Mouse (Mus musculus) brain, adult 2 months (tissue): ENCODE measurements around the gene Pla2g2f.

Source experiments
- DNase-seq: peaks from one replicate; pipeline ENCODE4 v3.0.0; 2011; ENCODE audit warnings: low read depth, low spot score

Gene Pla2g2f

DNA sequence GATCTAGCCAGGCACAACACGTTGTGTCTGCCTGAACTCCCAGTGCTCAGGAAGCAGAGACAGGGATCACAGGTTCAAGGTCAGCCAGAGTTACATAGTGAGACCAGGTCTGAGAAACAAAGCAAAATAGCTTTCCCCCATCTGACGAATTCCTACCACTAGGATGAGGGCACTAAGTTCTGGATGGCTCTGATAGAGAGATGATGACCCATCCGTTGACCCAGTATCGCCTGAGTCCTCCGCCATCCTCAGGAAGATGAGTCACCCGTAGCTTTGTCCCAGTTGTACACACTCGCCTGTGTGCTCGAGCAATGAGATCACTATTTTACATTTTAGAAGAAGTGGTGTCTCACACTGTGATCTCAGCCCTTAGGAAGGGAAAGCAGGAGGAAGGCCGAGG lies 4.8 kb upstream of the Pla2g2f start:
- no peak for DNase-seq

DNA sequence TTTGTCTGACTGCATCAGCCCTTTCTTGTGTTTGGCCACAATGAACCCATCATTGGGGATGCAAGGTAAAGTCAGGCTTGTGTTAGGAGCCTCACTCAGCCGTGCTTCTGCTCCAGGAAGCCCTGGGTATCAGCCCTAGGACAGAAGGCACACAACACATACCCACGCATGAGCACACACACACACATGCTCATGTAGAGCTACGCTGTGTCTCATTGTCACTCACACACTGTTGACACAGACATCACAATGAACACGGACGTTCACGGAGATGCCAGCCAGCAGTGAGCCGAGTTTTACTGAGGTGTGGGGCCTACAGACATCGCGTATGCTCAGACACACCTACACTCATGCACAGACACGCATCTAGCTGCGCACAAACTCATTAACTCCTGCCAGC lies 1.4 kb downstream of the Pla2g2f start:
- DNase-seq, result no peak

DNA sequence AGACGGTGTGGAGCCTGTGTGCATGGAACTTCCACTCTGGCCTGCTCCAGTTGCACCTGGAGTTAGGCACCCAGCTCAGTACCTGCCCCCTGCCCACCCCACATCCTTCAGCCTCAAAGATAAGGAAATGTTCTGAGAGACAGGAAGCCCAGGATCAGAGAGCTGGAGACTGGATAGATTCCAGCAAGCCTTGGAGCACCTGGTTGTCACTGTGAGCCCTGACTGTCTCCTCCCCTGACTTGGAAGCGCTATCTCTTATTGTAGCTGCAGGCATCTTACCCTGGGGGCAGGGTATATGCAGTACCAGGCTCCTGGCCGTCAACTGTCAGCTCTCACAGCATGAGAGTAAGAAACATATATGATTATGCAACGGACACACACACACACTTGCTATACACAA lies 2.0 kb downstream of the Pla2g2f start:
- DNase-seq, result peak; percentile 57

DNA sequence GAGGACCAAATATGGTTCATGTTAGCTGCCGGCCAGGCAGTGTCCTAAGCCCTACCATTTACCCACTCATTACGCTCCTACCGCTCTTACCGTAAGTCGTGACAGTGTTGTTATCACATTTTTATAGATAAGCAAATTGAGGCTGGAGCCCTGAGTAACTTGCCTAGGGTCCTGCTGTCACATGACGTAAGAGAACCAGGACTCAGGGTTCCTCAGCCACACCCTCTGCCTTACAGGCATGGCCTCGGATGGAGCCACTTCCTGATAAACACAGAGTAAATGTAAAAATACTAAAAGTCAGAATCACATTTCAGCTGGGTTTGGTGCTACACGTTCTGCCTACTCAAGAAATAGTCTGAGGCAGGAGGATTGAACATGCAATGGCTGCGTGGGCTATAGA lies 3.0 kb downstream of the Pla2g2f start:
- no peak for DNase-seq

DNA sequence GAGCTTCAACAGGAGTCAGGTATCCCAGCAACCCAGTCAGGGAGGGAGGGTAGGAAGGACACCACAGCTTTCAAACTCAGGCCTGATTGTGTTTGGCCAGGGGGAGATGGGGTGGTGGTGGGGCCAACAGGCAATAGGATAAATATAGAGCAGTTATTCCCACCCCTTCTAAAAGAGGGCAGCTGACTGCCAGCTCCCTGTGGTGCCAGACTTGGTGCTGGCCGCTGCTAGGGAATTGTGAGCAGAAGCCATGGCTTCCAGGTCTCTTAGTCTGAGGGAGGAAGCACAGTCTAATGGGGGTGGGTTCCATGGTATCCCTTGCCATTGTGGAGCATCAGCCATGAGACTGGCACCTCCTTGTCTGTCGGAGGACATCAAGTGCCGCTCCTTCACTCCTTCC lies 3.8 kb downstream of the Pla2g2f start:
- no peak for DNase-seq

DNA sequence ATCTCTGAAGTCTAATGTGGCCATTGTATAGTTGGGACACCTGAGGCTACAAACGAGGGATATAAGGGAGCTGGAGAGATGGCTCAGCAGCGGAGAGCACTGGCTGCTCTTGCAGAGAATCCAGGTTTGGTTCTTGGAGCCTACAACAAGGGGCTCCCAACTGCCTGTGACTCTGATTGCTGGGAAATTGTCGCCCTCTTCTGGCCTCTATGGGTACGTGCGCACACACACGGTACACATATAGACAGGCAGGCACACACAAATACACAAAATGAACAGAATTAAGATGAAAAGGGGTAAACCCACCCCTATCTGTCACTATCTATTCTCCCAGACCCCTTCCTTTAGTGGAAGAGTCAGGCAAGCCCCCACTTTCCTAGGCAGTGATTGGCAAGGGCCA lies 4.8 kb downstream of the Pla2g2f start:
- DNase-seq, result no peak

DNA sequence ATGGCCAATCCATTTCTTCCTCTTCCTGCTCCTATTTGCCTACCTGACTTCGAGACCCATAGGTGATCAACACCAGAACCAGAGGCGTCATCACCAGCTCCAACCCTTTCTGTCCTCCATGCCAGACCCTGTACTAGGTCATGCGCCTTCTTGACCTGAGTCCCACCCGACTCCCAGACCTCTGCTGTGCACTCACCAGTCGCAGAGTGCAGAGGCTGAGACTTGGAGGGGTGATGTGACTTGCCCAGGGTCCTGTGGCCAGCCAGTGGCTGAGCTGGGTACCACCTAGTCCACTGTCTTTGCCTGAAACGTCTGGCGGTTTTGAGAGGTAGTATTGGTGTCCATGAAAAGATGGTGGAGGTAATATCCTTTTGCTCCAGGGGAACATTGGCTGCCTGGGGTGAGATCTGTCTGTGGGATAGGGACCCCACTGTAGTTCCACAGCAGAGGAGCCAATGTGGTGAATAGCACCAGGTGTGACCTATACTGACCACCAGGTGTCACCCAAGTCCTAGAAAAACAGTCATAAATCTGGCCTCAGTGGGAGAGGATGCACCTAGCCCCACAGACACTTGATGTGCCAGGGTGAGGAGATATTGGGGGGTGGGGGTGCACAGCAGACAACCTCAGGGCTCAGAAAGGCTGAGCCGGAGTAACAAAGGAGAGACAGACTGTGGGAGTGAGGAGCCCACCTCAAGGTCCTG lies 8.9 kb downstream of the Pla2g2f start:
- DNase-seq, result peak; percentile 75

DNA sequence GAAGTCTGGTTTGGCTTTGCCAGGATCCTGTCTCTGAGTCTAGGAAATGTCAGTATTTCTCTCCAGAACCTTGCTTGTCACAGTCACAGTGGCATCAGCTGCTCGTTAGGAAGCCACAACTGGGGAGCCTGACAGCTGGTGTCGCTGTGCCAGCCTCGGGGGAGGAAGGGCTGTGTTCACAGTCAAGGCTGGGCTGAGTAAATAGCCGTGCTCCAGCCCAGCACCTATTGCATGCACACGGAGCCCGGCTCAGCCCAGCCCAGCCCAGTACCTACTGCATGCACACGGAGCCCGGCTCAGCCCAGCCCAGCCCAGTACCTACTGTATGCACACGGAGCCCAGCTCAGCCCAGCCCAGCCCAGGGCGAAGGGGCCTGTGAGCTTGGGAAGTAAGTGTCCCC lies 9.6 kb downstream of the Pla2g2f start:
- peak; percentile 79 for DNase-seq

DNA sequence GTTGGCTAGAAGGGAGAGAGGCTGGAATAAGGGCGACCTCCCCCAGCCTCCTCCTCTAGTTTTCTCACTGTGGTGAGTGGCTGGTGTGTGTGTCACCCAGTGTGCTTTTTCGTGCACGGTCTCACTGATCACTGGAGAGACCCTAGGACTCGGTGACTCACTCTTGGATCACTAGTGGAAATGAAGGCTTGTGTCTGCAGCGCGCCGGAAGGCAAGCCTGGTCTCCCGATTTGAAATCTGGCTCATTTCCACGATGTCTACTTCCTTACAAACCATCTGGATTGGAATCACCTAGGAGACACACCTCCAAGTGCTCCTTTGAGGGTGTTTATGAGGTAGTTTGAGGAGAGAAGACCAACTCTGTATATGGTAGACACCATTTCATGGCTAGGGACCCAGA lies 10.6 kb downstream of the Pla2g2f start:
- peak; percentile 58 for DNase-seq

DNA sequence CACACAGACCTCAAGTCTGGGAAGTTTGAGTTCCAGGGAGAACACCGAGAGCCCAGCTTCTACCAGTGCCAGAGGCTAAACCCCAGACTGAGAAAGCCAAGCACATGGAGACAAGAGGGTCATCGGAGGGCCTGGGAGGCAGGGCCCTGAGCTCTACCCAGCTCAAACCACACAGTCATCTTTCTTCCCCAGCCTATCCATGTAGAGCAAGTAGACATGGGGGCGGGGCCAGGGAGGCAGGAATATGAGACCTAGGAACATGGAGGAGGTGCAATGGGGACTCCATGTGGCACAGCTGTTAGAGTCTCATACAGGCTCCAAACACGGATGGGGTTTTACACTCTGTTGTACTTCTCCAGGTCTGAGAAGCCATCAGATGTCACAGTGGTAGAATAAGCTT lies 11.5 kb downstream of the Pla2g2f start:
- peak; percentile 35 for DNase-seq

DNA sequence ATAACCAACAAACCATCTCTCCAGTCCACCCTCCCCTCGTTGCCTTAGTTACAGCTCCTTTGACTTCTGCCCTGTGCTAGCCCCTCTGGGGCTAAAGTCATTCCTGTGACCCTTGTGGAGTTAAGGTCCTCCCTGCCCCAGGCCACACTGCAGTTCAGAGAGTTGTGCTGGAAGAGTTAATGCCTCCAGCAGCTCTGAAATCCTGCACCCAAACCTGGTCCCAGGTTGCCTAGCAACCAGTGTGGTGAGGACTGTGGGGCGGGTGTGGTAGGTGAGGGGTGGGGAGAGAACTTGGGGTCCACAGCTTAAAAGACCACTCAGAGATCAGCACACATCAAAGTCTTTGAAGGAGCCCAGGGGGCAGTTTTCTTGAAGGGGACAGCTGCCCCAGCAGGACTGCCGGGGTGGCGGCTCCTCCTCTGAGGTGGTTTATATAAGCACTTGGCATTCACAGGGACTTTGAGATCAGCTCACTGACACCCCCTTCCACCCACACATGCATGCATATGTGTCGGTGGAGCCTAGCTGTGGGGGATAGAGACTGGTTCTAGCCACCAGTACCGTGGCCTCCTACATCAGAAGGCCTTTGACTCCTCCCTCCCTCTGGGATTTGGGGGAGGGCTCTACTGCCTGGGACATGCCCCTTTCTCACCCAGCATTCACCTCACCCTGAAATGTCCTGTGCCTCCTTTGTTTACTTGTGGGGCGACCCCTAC lies 18.1 kb downstream of the Pla2g2f start:
- DNase-seq, result peak; percentile 76

DNA sequence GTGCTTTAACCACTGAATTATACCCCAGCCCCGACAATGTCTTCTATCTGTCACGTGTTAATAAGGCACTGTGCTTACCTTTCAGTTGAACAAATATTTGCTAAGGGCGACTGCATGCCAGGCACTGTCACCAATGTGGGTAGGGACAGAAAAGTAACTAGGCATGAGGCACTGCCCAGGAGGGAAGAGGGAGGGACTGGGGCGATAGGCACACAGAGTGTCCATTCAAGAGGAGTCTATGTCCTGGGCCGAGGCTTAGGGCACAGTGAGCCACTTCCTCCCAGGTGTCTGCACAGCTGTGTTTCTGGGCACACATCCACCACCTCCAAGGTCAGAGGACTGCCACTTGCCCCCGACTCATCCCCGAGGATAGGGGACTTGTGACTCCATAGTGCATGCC lies 20.4 kb downstream of the Pla2g2f start, which contains the start of gene Ubxn10:
TSS of gene Ubxn10 (minus strand) at position 137 of the 400 bp plus-strand sequence.
- DNase-seq, result no peak

DNA sequence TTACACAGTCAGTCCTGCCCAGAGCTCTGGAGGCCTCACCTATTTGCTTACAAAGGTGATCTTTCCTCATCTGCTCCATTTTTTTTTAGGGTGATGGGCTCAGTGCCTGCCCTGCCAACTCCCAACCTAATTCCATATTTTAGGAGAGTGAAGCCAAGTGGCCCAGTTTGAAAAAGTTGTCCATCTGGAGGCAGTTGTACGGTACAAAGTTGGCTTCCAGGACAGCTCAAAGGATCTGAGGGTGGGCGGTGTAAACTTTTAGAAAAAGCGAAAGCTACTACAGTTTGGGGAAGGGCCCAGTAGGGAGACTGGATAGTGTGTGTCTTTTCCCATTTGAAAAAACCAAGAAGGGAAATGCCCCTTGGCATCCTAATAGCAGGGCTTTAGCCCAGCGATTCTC lies 22.6 kb downstream of the Pla2g2f start:
- peak; percentile 65 for DNase-seq

DNA sequence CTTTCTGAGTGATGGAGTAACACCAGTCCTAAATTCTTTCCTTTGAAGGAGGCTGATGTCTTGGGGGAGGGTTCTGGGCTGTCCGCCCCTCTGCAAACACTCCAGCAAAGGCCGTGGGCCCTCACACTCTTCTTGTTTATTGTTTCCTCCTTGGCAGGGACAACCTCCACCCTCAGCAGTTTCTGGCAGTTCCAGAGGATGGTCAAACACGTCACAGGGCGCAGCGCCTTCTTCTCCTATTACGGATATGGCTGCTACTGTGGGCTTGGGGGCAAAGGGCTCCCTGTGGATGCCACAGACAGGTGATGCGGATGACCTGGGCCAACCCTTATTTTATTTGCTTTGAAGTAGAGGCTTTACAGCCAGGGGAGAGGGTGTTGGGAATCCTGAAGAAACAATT lies 23.3 kb downstream of the Pla2g2f start:
- DNase-seq, result no peak

DNA sequence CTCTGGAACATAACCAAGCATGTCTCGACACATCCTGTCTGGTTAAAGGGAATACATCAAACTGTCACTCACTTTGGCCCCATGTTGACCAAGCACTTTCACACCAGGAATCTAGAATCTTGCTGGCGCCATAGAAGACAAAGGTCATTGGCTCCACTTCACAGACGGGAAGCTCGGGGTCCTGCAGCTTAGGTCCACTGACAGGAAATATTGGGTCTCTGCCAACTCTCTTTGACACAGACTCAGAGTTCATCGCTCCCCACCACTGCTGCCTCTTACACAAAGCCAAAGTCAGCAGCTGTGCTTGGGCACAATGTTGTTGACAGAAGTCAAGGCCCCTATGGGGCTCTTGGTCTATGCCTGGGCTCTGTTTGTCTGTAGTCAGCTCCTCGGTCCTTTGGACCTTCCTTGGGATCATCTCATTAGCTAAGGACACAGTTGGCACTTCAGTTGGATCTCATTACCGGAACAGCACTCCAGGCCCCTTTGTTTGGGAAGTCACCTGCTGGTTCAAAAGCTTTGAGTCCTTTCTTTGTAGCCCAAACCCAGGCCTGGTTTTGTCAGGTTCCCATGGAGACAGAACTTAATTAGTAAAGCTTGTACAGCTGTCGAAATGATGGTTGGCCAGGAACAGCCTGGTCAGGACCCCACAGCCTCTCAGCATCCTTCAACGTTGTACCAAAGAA lies 28.3 kb downstream of the Pla2g2f start:
- DNase-seq, result no peak

DNA sequence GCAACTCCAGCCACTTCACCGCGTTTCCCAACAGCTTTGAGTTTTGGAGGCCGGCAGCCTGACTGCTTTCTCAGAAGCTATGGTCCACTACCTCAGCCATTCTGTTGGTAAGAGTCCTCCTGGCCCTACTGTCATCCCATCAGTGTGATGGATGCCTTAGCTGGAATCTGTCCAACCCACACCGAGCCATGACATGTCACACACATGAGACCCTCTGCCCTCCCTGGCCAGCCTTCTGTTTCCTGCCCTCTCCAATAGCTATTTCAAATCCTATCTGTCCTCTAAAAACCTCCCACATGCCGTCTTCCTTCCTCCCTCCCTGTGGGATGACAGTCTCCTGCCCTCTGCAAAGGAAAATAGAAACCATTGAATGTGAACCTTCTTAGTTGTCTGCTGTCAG lies 31.7 kb downstream of the Pla2g2f start:
- no peak for DNase-seq

DNA sequence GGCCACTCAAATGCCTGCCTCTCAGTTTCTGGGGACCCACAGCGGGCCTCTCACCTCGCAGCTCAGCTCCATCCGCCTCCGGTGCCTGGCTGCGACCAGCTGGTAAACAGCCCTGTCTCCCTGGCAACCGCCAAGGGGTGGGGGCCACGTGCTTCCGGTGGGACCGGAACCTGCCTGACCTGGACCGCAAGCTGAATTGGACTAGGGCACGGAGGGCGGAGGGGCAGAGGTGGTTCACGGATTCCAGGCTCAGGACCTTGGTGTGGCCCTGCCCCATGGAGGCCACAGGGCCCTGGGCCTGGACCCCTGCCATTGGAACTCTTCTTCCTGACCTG lies 32.3 kb downstream of the Pla2g2f start:
- peak; percentile 67 for DNase-seq

DNA sequence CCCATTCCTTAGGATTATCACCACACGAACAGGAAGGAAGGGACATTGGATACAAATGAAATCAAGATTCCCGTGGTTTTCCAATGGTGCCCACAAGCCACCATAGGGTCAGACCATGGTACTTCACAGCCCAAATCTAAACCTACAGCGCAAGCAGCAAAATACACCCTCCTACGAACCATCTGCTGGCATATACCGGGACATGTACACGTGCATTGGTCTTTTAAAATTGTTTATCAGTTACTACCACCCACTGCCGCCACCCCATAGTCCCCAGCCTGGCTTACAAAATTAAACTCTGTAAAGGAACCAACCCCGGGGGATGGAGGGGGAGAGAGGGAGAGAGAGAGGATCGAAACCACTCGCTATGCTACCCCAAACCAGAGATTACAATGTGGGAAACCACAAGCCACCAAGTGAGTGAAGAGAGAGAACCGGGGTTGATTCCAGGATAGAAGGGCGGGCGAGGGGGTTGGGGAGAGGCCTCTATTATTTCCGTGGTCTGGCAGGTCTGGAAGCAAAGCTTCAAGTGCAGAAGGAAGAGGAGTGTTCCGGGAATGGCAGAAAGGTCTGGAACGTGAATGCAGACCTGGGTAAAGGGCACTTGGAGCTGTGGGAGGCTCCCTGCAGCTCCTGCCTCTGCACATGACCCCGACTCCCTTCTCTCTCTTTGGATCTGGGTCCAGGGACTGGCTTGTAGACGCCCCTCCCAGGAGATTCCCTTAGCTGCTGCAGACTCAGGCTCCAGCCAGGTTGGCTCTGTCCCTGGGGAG lies 32.9 kb downstream of the Pla2g2f start, which contains the start of gene Pla2g2c:
TSS of gene Pla2g2c (plus strand) at position 439 of the 773 bp plus-strand sequence.
- peak; percentile 87 for DNase-seq

DNA sequence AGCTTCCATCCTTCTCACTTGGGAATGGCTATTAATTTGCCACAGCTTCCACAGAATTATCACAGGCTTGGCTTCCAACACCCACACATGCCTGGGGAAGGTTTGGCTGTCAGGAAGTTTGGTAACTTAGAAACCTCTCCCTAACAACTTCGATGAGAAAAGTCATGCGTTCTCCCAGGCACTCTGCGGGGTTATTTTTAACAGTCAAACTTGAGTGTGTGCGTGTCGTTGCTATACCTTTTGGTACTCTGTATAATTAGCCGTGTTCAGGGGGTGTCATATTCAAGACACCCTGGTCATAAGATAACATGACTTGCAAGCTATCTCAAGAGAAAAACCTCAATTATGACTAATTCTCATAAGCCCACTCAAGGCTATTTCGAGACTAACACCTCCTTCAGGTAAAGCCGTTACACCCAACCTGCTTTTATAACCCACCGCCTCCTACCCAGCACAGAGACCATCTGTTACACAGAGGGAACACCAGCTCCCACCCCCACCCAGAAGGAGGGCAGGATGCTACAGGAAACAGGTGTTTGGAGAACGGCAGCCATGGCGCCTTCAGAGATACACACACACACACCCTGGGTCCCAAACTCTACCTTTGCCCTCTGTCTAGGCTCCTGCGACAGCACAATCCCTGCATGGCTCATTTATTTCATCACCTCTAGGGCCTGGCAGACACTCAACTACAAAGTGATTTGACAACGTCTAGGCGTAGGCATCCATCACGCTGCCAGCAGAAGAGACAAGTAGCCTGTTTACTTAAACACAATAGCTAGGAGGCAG lies 33.7 kb downstream of the Pla2g2f start:
- peak; percentile 92 for DNase-seq

DNA sequence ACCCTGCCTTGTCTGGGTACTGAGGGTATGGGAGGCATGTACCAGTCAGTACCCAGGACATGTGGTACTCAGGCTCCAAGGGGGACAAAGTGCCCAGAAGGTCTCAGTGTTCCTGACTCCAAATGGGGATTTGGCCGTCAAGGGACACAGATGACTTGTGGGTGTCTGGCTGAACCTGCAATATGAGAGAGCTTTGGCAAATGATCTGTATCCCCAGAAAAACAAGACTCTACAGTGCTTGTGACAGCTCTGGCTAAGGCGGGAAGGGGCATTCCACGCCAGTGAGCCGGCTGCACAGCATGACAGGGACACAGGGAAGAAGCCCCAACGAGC lies 38.2 kb downstream of the Pla2g2f start:
- peak; percentile 46 for DNase-seq

DNA sequence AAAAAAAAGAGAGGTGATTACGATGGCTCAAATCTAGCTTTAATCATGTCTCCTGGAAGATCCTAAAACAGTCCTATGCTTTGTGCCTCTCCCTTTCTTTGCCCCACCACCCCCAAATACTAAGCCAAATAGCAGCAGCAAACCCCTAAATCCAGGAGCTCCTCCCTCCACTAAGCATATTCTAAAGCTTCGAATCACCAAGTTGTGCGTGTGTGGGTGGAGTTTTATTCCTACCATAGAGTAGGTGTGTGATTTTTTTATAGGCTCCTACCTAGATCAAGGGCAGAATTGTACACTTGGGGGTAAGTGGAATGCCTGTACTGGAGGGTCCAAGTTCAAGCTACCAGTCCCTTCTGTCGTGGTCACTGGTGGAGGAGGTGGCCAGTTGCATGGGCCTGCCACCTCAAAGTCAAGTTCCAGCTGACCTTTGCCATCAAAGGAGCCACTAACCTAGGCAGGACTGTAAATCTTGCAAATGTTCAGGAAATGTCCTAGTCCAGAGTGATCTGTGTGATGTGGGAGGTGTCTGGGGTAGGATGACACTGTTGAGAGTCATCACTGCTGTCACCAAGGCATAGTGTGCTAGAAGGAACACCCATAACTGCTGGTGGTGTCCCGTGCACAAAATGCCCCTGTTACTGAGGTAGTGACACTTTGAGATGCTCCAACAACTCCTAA lies 38.7 kb downstream of the Pla2g2f start:
- peak; percentile 60 for DNase-seq
